Mouse (Mus musculus): ENCODE results near the gene Paqr8. TPM values are rescaled to one million over a fixed set of nuclear protein-coding genes. Genes with fewer than 3 reads are reported as not detected.

Paqr8 gene
- polyA plus RNA-seq, 1 experiment from 2014 or later = 18.1 TPM

DNA sequence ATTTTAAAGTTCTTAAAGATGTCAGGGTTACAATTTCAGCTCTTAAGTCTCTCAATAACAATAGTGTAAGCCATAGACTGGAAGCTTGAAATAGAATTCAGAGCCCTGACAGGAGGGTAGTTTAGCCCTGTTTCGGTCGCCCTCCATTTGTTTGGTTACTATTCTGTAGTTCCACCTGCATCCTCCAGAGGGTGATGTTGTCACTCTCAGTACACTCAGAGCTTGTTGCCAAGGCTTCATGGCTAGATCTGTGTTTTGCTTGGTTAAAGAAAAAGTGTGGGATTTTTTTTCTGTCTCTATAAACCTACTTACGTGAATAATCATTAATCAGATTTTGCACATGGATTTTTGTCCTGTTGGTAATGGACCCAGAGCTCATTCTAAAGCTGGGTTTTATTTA is 48.6 kb downstream of the Paqr8 start:
- Histone ChIP-seq H3K4me2 (no peak overlapping the region), H3K9me3 (no peaks in the 10 kb centered on the region), H3K27ac (replicated peaks) (no peak overlapping the region), H3K4me1 (replicated peaks) (no peaks in the 10 kb centered on the region), H3K4me3 (no peak overlapping the region), H3K27me3 (no peaks in the 10 kb centered on the region), H3K9ac (no peak overlapping the region), H3K36me3 (peaks cover 23% of the 10 kb centered on the region)
- 29% methylated on average over 3 of the region's 3 CpGs for WGBS
- peak; percentile 76; the same call in 1 of the 2 replicates for ATAC-seq (ENCODE audit: low read depth)

GRCm38 (mm10) chr1:20940151-20940550 is 49.7 kb downstream of the Paqr8 start:
- Histone ChIP-seq H3K4me2 (no peak overlapping the region), H3K9me3 (no peaks in the 10 kb centered on the region), H3K27me3 (no peaks in the 10 kb centered on the region), H3K27ac (replicated peaks) (no peak overlapping the region), H3K36me3 (peaks cover 13% of the 10 kb centered on the region), H3K4me3 (no peak overlapping the region), H3K4me1 (replicated peaks) (no peaks in the 10 kb centered on the region), H3K9ac (no peak overlapping the region)
- no peak; the same call in 1 of the 2 replicates for ATAC-seq (ENCODE audit: low read depth)
- WGBS = 75% methylated on average over 16 of the region's 16 CpGs

GRCm38 (mm10) chr1:20941322-20941721 is 50.9 kb downstream of the Paqr8 start:
- Histone ChIP-seq H3K27ac (replicated peaks) (no peak overlapping the region), H3K36me3 (0 out of 2 replicates have a peak, but pooled peaks cover 2% of the 10 kb centered on the region), H3K4me1 (replicated peaks) (no peaks in the 10 kb centered on the region), H3K27me3 (no peaks in the 10 kb centered on the region), H3K4me2 (no peak overlapping the region), H3K9me3 (no peaks in the 10 kb centered on the region), H3K9ac (no peak overlapping the region), H3K4me3 (no peak overlapping the region)
- WGBS = 54% methylated on average over 2 of the region's 2 CpGs
- no peak for ATAC-seq (ENCODE audit: low read depth)

DNA sequence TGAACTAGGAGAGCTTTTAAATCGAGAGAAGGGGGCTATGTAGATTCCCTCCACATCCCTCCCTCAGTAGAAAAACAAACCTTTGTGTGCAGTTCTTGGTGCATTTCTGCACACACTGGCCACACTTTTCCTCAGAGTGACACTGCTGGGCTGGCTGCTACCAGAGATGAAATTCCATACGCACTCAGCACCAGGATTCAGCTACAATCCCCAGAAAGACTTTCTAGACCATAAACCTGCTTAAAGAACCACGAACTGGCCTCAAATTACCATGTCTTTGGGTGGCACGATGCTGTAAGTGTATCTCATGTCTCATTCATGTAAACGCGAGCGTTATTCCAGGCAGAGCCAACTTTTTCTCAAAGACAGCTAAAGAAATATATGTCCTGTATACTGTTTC is 51.5 kb downstream of the Paqr8 start:
- 81% methylated on average over 7 of the region's 7 CpGs for WGBS
- H3K9ac ChIP-seq = no peak overlapping the region
- H3K4me3 ChIP-seq = no peak overlapping the region
- no peaks in the 10 kb centered on the region for H3K36me3 ChIP-seq
- no peaks in the 10 kb centered on the region for H3K9me3 ChIP-seq
- no peaks in the 10 kb centered on the region for H3K4me1 ChIP-seq (replicated peaks)
- H3K4me2 ChIP-seq = no peak overlapping the region
- no peaks in the 10 kb centered on the region for H3K27me3 ChIP-seq
- H3K27ac ChIP-seq (replicated peaks) = no peak overlapping the region
- no peak for ATAC-seq (ENCODE audit: low read depth)

- 94% methylated on average over 2 of the region's 2 CpGs for WGBS
- no peaks in the 10 kb centered on the region for H3K4me1 ChIP-seq (replicated peaks)
- no peaks in the 10 kb centered on the region for H3K36me3 ChIP-seq
- H3K27me3 ChIP-seq = no peaks in the 10 kb centered on the region
- no peak overlapping the region for H3K4me3 ChIP-seq
- no peak for ATAC-seq (ENCODE audit: low read depth)
- no peaks in the 10 kb centered on the region for H3K9me3 ChIP-seq
- H3K4me2 ChIP-seq = no peak overlapping the region
- no peak overlapping the region for H3K9ac ChIP-seq
- no peak overlapping the region for H3K27ac ChIP-seq (replicated peaks)
Measured at GRCm38 (mm10) chr1:20943016-20943415, 52.6 kb downstream of the Paqr8 start.

- Histone ChIP-seq H3K9ac (peak within 1 kb of the TSS; percentile 77), H3K36me3 (no peaks in the 10 kb centered on the region), H3K27me3 (no peaks in the 10 kb centered on the region), H3K27ac (replicated peaks) (peak within 1 kb of the TSS; percentile 88), H3K4me3 (peak within 1 kb of the TSS; percentile 52), H3K4me2 (peak within 1 kb of the TSS; percentile 60), H3K4me1 (replicated peaks) (peaks cover 12% of the 10 kb centered on the region), H3K9me3 (no peaks in the 10 kb centered on the region)
- 1% methylated on average over 19 of the region's 23 CpGs for WGBS
- ATAC-seq (ENCODE audit: low read depth) = peak; percentile 99
Measured at GRCm38 (mm10) chr1:20951300-20951763, 60.9 kb downstream of the Paqr8 start, which contains the start of gene Efhc1. Efhc1 (plus strand) TSS chr1:20951626.

DNA sequence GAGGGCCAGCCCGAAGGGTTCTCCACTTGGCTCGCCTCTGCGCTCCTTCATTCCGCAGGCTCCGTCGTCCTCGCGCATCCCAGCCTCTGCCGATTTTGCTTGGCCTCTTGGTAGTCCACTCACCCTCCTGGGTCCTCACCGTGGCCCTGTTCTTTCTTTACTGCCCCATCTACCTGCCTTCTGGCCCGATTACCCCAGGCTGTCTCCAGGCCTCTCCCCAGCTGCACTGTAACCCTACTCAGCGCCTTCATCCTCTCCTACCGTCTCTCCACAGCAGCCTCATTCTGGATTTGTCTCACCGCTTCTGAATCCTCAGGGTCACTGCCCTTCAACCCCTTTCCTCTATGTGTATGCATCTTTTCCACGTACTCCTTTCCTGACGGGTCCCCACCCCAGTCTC is 61.4 kb downstream of the Paqr8 start:
- WGBS = 2% methylated on average over 16 of the region's 16 CpGs
- no peaks in the 10 kb centered on the region for H3K27me3 ChIP-seq
- ATAC-seq (ENCODE audit: low read depth) = peak; percentile 84

GRCm38 (mm10) chr1:20954876-20955275 is 64.5 kb downstream of the Paqr8 start:
- H3K4me2 ChIP-seq = no peak overlapping the region
- H3K9ac ChIP-seq = no peak overlapping the region
- 82% methylated on average over 3 of the region's 3 CpGs for WGBS
- H3K27me3 ChIP-seq = no peaks in the 10 kb centered on the region
- no peaks in the 10 kb centered on the region for H3K9me3 ChIP-seq
- ATAC-seq (ENCODE audit: low read depth) = no peak
- H3K4me1 ChIP-seq (replicated peaks) = peaks cover 12% of the 10 kb centered on the region
- no peaks in the 10 kb centered on the region for H3K36me3 ChIP-seq
- H3K4me3 ChIP-seq = no peak overlapping the region
- H3K27ac ChIP-seq (replicated peaks) = no peak overlapping the region

More for the DNA sequence above, 61.4 kb downstream of the Paqr8 start:
- Histone ChIP-seq H3K4me3 (peak overlapping the region; percentile 52), H3K9ac (peak overlapping the region; percentile 77), H3K27ac (replicated peaks) (peak overlapping the region; percentile 88), H3K4me1 (replicated peaks) (peaks cover 12% of the 10 kb centered on the region), H3K36me3 (no peaks in the 10 kb centered on the region), H3K4me2 (peak overlapping the region; percentile 60), H3K9me3 (no peaks in the 10 kb centered on the region)

- H3K9me3 ChIP-seq = no peaks in the 10 kb centered on the region
- 89% methylated on average over 2 of the region's 2 CpGs for WGBS
- no peak overlapping the region for H3K4me2 ChIP-seq
- H3K36me3 ChIP-seq = no peaks in the 10 kb centered on the region
- no peak overlapping the region for H3K27ac ChIP-seq (replicated peaks)
- no peak for ATAC-seq (ENCODE audit: low read depth)
- no peak overlapping the region for H3K9ac ChIP-seq
- H3K4me1 ChIP-seq (replicated peaks) = no peaks in the 10 kb centered on the region
- H3K27me3 ChIP-seq = no peaks in the 10 kb centered on the region
- no peak overlapping the region for H3K4me3 ChIP-seq
Measured at GRCm38 (mm10) chr1:20969642-20970041, 79.2 kb downstream of the Paqr8 start.

- 91% methylated on average over 6 of the region's 6 CpGs for WGBS
Measured at GRCm38 (mm10) chr1:20973389-20973788, 83.0 kb downstream of the Paqr8 start.

DNA sequence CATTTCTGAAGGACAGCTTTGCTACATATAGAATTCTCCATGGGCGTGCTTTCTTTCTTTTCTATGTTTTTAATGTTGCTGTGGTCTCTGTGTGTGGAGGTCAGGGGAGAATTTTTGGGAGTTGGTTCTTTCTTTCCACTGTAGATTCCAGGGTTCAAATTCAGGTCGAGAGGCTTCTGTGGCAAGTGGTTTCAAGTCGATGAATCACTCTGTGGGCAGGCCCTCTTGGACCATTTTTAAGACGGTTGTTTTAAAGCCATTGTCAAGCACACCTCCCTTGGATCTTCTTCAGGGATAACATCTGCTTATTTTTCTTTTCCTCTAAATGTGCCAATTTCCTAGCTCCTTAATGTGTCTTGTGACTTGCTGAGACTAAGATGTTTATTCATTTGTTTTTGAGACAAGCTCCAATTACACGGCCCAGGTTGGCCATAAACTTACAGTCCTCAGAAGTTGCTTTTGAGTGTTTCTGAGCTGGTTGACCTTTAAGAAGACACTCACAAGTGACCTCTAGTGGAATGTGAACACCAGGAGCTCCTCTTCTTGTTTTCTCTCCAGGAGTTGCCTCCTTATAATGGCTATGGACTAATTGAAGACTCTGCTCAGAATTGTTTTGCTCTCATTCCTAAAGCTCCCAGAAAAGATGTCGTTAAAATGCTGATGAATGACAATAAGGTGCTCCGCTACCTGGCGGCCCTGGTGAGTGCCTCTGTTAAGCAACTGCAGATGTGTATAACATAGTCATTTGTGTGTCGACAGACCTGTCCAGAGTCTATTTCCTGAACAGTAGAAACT is 84.1 kb downstream of the Paqr8 start:
- Histone ChIP-seq H3K9me3 (no peaks in the 10 kb centered on the region), H3K27ac (replicated peaks) (no peak overlapping the region), H3K9ac (no peak overlapping the region), H3K27me3 (no peaks in the 10 kb centered on the region), H3K4me2 (no peak overlapping the region), H3K4me3 (no peak overlapping the region), H3K4me1 (replicated peaks) (no peaks in the 10 kb centered on the region), H3K36me3 (no peaks in the 10 kb centered on the region)
- ATAC-seq (ENCODE audit: low read depth) = no peak
- 75% methylated on average over 9 of the region's 9 CpGs for WGBS

More at GRCm38 (mm10) chr1:20973389-20973788, 83.0 kb downstream of the Paqr8 start:
- Histone ChIP-seq H3K27ac (replicated peaks) (no peak overlapping the region), H3K9me3 (no peaks in the 10 kb centered on the region), H3K4me2 (no peak overlapping the region), H3K4me1 (replicated peaks) (no peaks in the 10 kb centered on the region), H3K9ac (no peak overlapping the region), H3K27me3 (no peaks in the 10 kb centered on the region), H3K4me3 (no peak overlapping the region), H3K36me3 (no peaks in the 10 kb centered on the region)
- no peak for ATAC-seq (ENCODE audit: low read depth)

GRCm38 (mm10) chr1:20980553-20980952 is 90.1 kb downstream of the Paqr8 start:
- no peak overlapping the region for H3K4me3 ChIP-seq
- no peak for ATAC-seq (ENCODE audit: low read depth)
- H3K9ac ChIP-seq = no peak overlapping the region
- H3K4me2 ChIP-seq = no peak overlapping the region
- H3K4me1 ChIP-seq (replicated peaks) = no peaks in the 10 kb centered on the region
- WGBS = 63% methylated on average over 1 of the region's 1 CpGs
- H3K36me3 ChIP-seq = no peaks in the 10 kb centered on the region
- H3K27ac ChIP-seq (replicated peaks) = no peak overlapping the region
- H3K27me3 ChIP-seq = no peaks in the 10 kb centered on the region
- H3K9me3 ChIP-seq = no peaks in the 10 kb centered on the region

Measured in neural tube, embryonic 13.5 days (tissue).